ENCODE assay signal across 8 mouse cellular contexts in genomic region chr14:52123918-52124317, GRCm38 (mm10). TPM values are rescaled to one million over a fixed set of nuclear protein-coding genes. Genes with fewer than 3 reads are reported as not detected.
DNase-seq lines count a peak whose midpoint lies in the region; ATAC-seq and TF ChIP-seq lines count a peak whose summit lies in the region.
"Had no signal": no experiment of that assay in that cellular context is flagged by ENCODE, and none has a peak within 500 bp of the region (broad histone marks: within the 10 kb centered on the region; RNA-seq: fewer than 3 reads in every experiment).

No protein-coding gene starts in this region.

- in situ Hi-C loops in Patski (cut with MboI; ENCODE audit: low pct_unique_long_range_greater_than_20kb): loop anchor here (5.0 kb wide), 1 partner anchor 218 kb away; no protein-coding TSS in a partner anchor

- H3K9me3 ChIP-seq in E14TG2a.4 (ENCODE audit: low read length): no peaks in the 10 kb centered on the region
- H3K9me3 ChIP-seq: liver, embryonic 15.5 days had no signal

- TF ChIP-seq CTCF in E14TG2a.4 (conservative IDR thresholded peaks at IDR 0.05; ENCODE audit: low read length) (peak; percentile 80), Patski (IDR thresholded peaks at IDR 0.05) (peak; percentile 79)

- no peaks in the 10 kb centered on the region for H3K36me3 ChIP-seq in E14TG2a.4 (ENCODE audit: insufficient read depth, low read length)
- H3K36me3 ChIP-seq: liver, embryonic 15.5 days had no signal

- no peak overlapping the region for H3K4me3 ChIP-seq in E14TG2a.4 (replicated peaks; ENCODE audit: low read length)
- H3K4me3 ChIP-seq: liver, embryonic 15.5 days had no signal

- POLR2A ChIA-PET in Patski (lab: Charles Lee): no interaction called here

- no peak for ATAC-seq in Patski

- peaks cover 22% of the 10 kb centered on the region for H3K4me1 ChIP-seq in E14TG2a.4 (replicated peaks; ENCODE audit: low read depth, low read length)

- DNase-seq in Patski (ENCODE audit: low read depth, low spot score): peak; percentile 17
- peak; percentile 75 to 85 for DNase-seq in cerebellum, postnatal 25 days
- DNase-seq in gastrocnemius, postnatal 14 days: peak; percentile 53
- peak; percentile 74 for DNase-seq in layer of hippocampus, adult 9-10 months (ENCODE audit: low spot score)
- DNase-seq in lung, postnatal 36 days: peak; percentile 88
- DNase-seq in spleen, postnatal 10 days (ENCODE audit: low spot score in 2 of 2): peak; percentile 57 to 85

- intact Hi-C loops in gastrocnemius, postnatal 14 days (cut with DNase I; ENCODE audit: low total_unique reads): loop anchor here (10.0 kb wide), 1 partner anchor 71 kb away; the partner anchor contains the start of gene Supt16

- H3K27me3 ChIP-seq in E14TG2a.4 (ENCODE audit: insufficient read depth, low read length) (no peaks in the 10 kb centered on the region), Patski (peaks cover 6% of the 10 kb centered on the region)

- CTCF ChIA-PET in Patski (lab: Charles Lee): interaction anchor here (0.6 to 3.0 kb wide), 13 partner anchors 10 to 216 kb away, joined by 3 to 13 read pairs (median 3); partner anchors contain the start of genes Hnrnpc and Rpgrip1

RNA-seq across cellular contexts. Expression of gene Rpgrip1, which starts 13.4 kb away (rescaled TPM):
- 6.4 TPM for polyA plus RNA-seq in Patski (2021)
- under 1 TPM in 1 of 2 experiments, not detected in 1; 0.25 TPM for total RNA-seq in gastrocnemius, postnatal 14 days (2021)

RNA-seq across cellular contexts. Expression of gene Hnrnpc, which starts 20.1 kb away (rescaled TPM):
- 359 TPM for polyA plus RNA-seq in Patski (2021)
- 10 to 100 TPM; 76.7 to 88.8 TPM for total RNA-seq in gastrocnemius, postnatal 14 days (2021)

Comparison
In these comparisons a context has a peak if more than half of its experiments do, and no peak if none do; other contexts are left out.
1. DNase-seq: peak in every context shown above with its lines; median percentile 88 in lung, postnatal 36 days; 80 in cerebellum, postnatal 25 days; 74 in layer of hippocampus, adult 9-10 months; 71 in spleen, postnatal 10 days; 53 in gastrocnemius, postnatal 14 days; 17 in Patski.